ENCODE assay signal across 8 mouse cellular contexts in genomic region chr19:32486106-32486724, GRCm38 (mm10). TPM values are rescaled to one million over a fixed set of nuclear protein-coding genes. Genes with fewer than 3 reads are reported as not detected.
DNase-seq lines count a peak whose midpoint lies in the region; ATAC-seq and TF ChIP-seq lines count a peak whose summit lies in the region.
"Not testable (repeated sequence)": the region's sequence is repeated elsewhere in the genome, so short reads cannot be mapped to it uniquely, and the experiment has no call there.

No protein-coding gene starts in this region.

- H3K27me3 ChIP-seq in heart, embryonic 11.5 days (ENCODE audit: control insufficient read depth, insufficient read depth, low read length); kidney, embryonic 15.5 days; liver, adult 2 months (ENCODE audit: control insufficient read depth, insufficient read depth, low read length): not testable (repeated sequence)

- peak overlapping the region; percentile 82 for H3K4me2 ChIP-seq in heart, embryonic 11.5 days
- H3K4me2 ChIP-seq in kidney, embryonic 15.5 days, result peak overlapping the region; percentile 73

- H3K4me3 ChIP-seq in embryonic fibroblast, embryonic 13.5 days (ENCODE audit: insufficient read depth, low read length), result peak overlapping the region; percentile 97
- H3K4me3 ChIP-seq in heart, embryonic 11.5 days (ENCODE audit: low read depth, low read length), result peak overlapping the region; percentile 66
- H3K4me3 ChIP-seq in kidney, embryonic 15.5 days (replicated peaks), result peak overlapping the region; percentile 59
- H3K4me3 ChIP-seq in liver, adult 2 months (ENCODE audit: insufficient read depth, low read depth, low read length), result peak overlapping the region; percentile 82

- not testable (repeated sequence) for H3K36me3 ChIP-seq in heart, embryonic 11.5 days (ENCODE audit: control insufficient read depth, insufficient read depth, low read length); kidney, embryonic 15.5 days; liver, adult 2 months (ENCODE audit: control insufficient read depth, insufficient read depth, low read length)

- H3K27ac ChIP-seq in embryonic fibroblast, embryonic 13.5 days (ENCODE audit: insufficient read depth, low read length), result peak overlapping the region; percentile 34
- peak overlapping the region; percentile 85 for H3K27ac ChIP-seq in heart, embryonic 11.5 days (ENCODE audit: low read depth, low read length)
- H3K27ac ChIP-seq in kidney, embryonic 15.5 days, result peak overlapping the region; percentile 91
- peak overlapping the region; percentile 88 for H3K27ac ChIP-seq in liver, adult 2 months (replicated peaks; ENCODE audit: insufficient read depth, low read depth, low read length)

- H3K9me3 ChIP-seq in heart, embryonic 11.5 days (replicated peaks; ENCODE audit: control insufficient read depth, low read length); kidney, embryonic 15.5 days (replicated peaks): not testable (repeated sequence)

- peaks cover 13% of the 10 kb centered on the region for H3K79me2 ChIP-seq in liver, adult 2 months (ENCODE audit: control insufficient read depth, insufficient read depth, low read length)

- 0 out of 2 replicates have a peak, but pooled peaks have one; percentile 44 for TF ChIP-seq POLR2A in embryonic fibroblast, embryonic 13.5 days (IDR thresholded peaks at IDR 0.05; ENCODE audit: low read depth, low read length)
- peak; percentile 43; the same call in 1 of the 2 replicates for TF ChIP-seq POLR2A in liver, adult 2 months (IDR thresholded peaks at IDR 0.05; ENCODE audit: extremely low read depth, insufficient read depth, low read length)

- WGBS in heart, embryonic 11.5 days (ENCODE audit: insufficient replicate concordance), result under 1% methylated on average over 47 of the region's 47 CpGs
- under 1% methylated on average over 45 of the region's 47 CpGs for WGBS in kidney, embryonic 15.5 days
- under 1% methylated on average over 47 of the region's 47 CpGs for WGBS in liver, adult 2 months

- H3K4me1 ChIP-seq in embryonic fibroblast, embryonic 13.5 days (ENCODE audit: control insufficient read depth, insufficient read depth, low read length), result not testable (repeated sequence)
- H3K4me1 ChIP-seq in heart, embryonic 11.5 days (ENCODE audit: control insufficient read depth, insufficient read depth, low read length), result peaks cover 12% of the 10 kb centered on the region
- H3K4me1 ChIP-seq in kidney, embryonic 15.5 days, result peaks cover 21% of the 10 kb centered on the region
- H3K4me1 ChIP-seq in liver, adult 2 months (ENCODE audit: control insufficient read depth, insufficient read depth, low read length), result peaks cover 10% of the 10 kb centered on the region

- TF ChIP-seq CTCF in embryonic fibroblast, embryonic 13.5 days (IDR thresholded peaks at IDR 0.05; ENCODE audit: borderline replicate concordance, insufficient read depth, low read length), result peak; percentile 67; the same call in 1 of the 2 replicates
- TF ChIP-seq CTCF in liver, adult 2 months (IDR thresholded peaks at IDR 0.05; ENCODE audit: low read depth, low read length), result peak; percentile 73

- ATAC-seq in heart, embryonic 11.5 days (replicated peaks; ENCODE audit: insufficient number of reproducible peaks, low FRiP score, low TSS enrichment), result peak; percentile 88
- ATAC-seq in kidney, embryonic 15.5 days (replicated peaks; ENCODE audit: low FRiP score), result peak; percentile 92
- peak; percentile 77 for ATAC-seq in monocyte, adult 5-6 weeks (replicated peaks; ENCODE audit: insufficient number of reproducible peaks, low FRiP score, low TSS enrichment, poor library complexity, severe bottlenecking)

- H3K9ac ChIP-seq in heart, embryonic 11.5 days (ENCODE audit: low read depth, low read length), result peak overlapping the region; percentile 78
- peak overlapping the region; percentile 56 for H3K9ac ChIP-seq in kidney, embryonic 15.5 days
- peak overlapping the region; percentile 99 for H3K9ac ChIP-seq in liver, adult 2 months (ENCODE audit: low read depth, low read length)

- peak; percentile 76 for DNase-seq in 3T3-L1 (ENCODE audit: low read depth, low spot score)
- peak; percentile 72 to 75 for DNase-seq in adrenal gland, postnatal 36 days
- DNase-seq in liver, adult 2 months (ENCODE audit: extremely low read depth, low read depth, low spot score), result peak; percentile 80
- peak; percentile 68 to 74 for DNase-seq in spleen, postnatal 36 days (ENCODE audit: low spot score in 2 of 2)

RNA-seq across cellular contexts. Expression of gene Minpp1, which starts 0.6 kb away (rescaled TPM):
- 10 to 100 TPM; 35.8 to 43.3 TPM for total RNA-seq in adrenal gland, postnatal 36 days (2021)
- 50.8 and 53.2 TPM in 2 replicates for polyA plus RNA-seq in embryonic fibroblast, embryonic 13.5 days (2011; ENCODE audit: insufficient read length, low read depth, missing spikeins)
- polyA plus RNA-seq in heart, embryonic 11.5 days (2014; fragmentation: Nextera tagmentation; extraction: Ambion mirVana), result 74.3 and 77.0 TPM in 2 replicates
- polyA plus RNA-seq in kidney, embryonic 15.5 days (2015; fragmentation: Nextera tagmentation; extraction: Ambion mirVana), result 73.7 and 75.4 TPM in 2 replicates
- 35.3 and 44.6 TPM in 2 replicates for total RNA-seq in liver, adult 2 months (2014; rRNA removed)
- polyA plus RNA-seq in liver, adult 2 months (2012; rRNA removed), result 46.8 and 53.9 TPM in 2 replicates
- 11.0 to 12.3 TPM (median 11.4 TPM) in 3 replicates for total RNA-seq in monocyte, adult 5-6 weeks (2017)

RNA-seq across cellular contexts. Expression of gene Rpl9-ps6, which starts 19.8 kb away (rescaled TPM):
- total RNA-seq in adrenal gland, postnatal 36 days (2021), result 10 to 100 TPM; 50.7 to 57.0 TPM
- polyA plus RNA-seq in embryonic fibroblast, embryonic 13.5 days (2011; ENCODE audit: insufficient read length, low read depth, missing spikeins), result 446 and 530 TPM in 2 replicates
- polyA plus RNA-seq in heart, embryonic 11.5 days (2014; fragmentation: Nextera tagmentation; extraction: Ambion mirVana), result 83.5 and 91.5 TPM in 2 replicates
- 103 and 128 TPM in 2 replicates for polyA plus RNA-seq in kidney, embryonic 15.5 days (2015; fragmentation: Nextera tagmentation; extraction: Ambion mirVana)
- total RNA-seq in liver, adult 2 months (2014; rRNA removed), result 23.8 and 24.3 TPM in 2 replicates
- polyA plus RNA-seq in liver, adult 2 months (2012; rRNA removed), result 2.6 and 3.0 TPM in 2 replicates
- total RNA-seq in monocyte, adult 5-6 weeks (2017), result 60.6 to 75.0 TPM (median 69.6 TPM) in 3 replicates

Comparison
In these comparisons a context has a peak if more than half of its experiments do, and no peak if none do; other contexts are left out.
1. Peak in every context shown above with its lines: DNase-seq, ATAC-seq, H3K4me3 ChIP-seq and H3K27ac ChIP-seq.
2. H3K27ac ChIP-seq: peak in every context shown above with its lines; median percentile 91 in kidney, embryonic 15.5 days; 88 in liver, adult 2 months; 85 in heart, embryonic 11.5 days; 34 in embryonic fibroblast, embryonic 13.5 days.
3. RNA of gene Rpl9-ps6, which starts 19.8 kb away (polyA plus RNA-seq): 446 to 530 TPM in embryonic fibroblast, embryonic 13.5 days, 103 to 128 TPM in kidney, embryonic 15.5 days and 83.5 to 91.5 TPM in heart, embryonic 11.5 days; 2.6 to 3.0 TPM in liver, adult 2 months; every median in the first group is over 10 times any median in the second.